Mouse (Mus musculus) adrenal gland, adult 8-10 months (tissue): ENCODE measurements around the gene Tgm7. TPM values are rescaled to one million over a fixed set of nuclear protein-coding genes. Genes with fewer than 3 reads are reported as not detected.

ENCODE experiments used
- DNase-seq: peaks from one replicate; pipeline ENCODE4 v3.0.0; 2022
- total RNA-seq, 4 experiments: library from RNA; stranded (reverse); gene quantifications; 2 replicates each; pipeline ENCODE4 v1.2.4; 2022

The Tgm7 gene
- total RNA-seq, 4 experiments from 2014 or later, result 0.31 TPM; not detected in 3

DNA sequence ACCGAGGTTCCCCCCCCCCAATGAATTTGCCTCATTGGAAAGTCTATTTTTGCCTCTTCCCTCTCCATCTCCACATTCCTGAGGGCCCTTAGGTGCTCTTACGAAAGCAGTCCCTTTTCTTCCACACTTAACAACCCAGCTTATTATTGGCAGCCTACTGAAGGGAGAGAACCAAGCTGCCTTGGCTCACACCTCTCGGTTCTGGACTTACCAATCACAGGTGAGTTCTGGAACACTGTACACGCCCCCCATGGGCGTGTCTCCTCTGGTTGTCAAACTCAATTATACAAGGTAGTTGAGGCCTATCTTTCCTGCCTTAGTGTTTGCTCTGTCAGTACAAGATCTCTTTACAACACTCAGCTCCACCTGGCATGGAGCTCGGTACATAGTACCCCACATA lies 37.7 kb downstream of the Tgm7 start:
- no peak for DNase-seq

DNA sequence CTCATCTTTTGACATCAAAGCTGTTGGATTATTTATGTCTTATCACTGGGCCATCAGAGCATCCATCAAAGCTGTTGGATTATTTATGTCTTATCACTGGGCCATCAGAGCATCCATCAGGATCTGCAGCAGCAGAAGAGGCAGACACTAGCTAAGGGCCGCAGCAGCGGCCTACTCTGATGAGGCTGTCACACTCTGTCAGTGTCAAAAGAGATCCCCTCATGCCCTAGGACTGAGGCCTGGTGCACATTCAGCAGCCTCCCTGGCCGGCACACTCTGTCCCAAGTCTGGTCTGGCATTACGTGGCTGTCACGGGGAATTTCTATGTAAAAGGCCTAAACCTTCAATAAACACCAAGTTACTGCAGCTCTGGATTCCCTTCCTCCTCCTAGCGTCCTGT lies 40.1 kb downstream of the Tgm7 start:
- no peak for DNase-seq

DNA sequence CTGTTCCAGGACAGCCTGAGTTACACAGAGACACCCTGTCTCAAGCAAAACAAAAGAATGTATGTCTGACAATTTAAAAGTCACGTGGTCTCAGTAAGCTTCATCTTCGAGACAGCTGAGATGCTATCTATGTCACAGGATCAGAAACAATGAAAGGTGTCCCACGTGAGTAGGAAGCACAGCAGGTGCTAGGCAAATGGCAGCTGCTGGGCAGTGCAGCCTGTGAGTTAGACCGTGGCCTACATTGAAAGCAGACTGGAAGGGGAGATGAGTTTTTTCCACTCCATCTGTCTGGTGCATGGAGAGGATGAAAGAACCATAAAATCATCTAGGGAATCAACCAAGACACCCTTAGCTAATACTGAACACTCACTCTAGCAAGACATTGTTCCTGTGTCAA lies 42.5 kb downstream of the Tgm7 start:
- DNase-seq, result no peak

DNA sequence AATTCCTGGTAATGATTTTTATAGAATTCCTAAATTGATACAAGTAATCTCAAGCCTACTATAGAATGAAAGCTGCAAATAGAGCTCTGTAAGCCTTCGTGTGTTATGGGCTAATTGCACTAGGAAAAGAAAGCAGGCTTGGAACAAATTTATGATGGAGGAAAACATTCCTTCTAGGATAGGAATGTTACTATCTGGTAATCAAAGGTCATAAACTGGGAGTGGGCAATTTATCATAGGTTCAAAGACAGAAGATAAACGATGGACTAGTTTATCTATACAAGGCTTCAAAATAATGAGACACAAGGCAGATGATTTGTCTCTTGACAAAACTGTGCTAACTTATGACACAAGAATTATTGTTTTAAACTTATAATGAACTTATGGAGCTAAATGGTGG lies 48.3 kb downstream of the Tgm7 start:
- DNase-seq, result no peak

DNA sequence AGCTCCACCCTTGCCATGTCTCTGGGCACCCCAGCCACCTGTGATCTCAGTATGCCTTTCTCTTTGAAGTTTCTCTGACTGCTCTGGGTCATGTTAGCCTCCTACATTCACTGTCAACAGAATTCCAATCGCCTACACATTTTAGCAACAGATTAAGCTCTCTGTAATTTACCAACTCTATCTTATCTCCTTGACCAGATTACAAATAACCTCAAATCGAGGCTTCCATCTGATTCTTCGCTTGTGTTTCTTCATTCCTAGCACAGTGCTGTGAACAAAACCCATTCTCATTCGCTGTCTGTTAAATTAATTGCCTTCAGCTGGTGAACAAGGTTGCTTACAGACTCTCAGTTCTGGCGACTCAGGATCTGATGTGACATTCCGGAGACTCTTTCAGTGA lies 51.6 kb downstream of the Tgm7 start:
- DNase-seq, result no peak

DNA sequence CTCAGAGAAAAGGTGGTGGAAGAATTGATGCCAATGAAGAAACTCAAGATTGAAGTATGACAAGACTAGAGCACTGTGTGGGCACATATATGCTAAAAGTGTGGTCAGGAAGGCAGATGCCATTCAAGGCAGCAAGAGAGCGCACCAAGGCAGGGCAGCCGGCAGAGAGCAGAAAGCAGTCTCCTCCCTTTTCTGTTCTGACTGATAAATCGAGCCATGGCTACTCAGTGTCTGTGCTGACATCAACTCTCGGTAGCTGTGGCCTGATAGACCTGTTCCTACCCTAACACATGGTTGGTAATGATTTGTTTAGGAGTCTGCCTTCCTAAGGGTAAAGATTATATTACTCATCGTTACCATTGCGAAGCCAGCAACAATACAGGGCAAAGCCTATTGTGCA lies 53.7 kb downstream of the Tgm7 start:
- DNase-seq, result no peak

DNA sequence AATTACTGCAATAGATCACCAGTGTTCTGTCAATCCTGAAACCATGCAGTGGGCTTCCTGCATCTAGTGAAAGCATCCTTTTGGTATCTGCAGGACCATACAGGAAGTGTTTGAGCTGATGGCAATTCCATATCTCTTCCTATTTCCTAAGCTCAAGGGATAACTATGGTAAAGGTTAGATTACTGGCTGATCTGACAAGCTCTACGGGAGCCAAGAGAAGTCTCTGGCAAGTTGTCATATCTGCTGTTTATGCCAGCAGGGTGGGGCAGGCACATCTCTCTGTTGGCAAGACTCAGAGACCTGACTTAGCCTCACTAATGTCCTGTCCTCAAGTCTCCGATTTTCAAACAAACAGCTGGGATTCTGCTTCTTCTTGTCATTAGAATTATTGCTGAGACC lies 55.5 kb downstream of the Tgm7 start:
- DNase-seq, result no peak

DNA sequence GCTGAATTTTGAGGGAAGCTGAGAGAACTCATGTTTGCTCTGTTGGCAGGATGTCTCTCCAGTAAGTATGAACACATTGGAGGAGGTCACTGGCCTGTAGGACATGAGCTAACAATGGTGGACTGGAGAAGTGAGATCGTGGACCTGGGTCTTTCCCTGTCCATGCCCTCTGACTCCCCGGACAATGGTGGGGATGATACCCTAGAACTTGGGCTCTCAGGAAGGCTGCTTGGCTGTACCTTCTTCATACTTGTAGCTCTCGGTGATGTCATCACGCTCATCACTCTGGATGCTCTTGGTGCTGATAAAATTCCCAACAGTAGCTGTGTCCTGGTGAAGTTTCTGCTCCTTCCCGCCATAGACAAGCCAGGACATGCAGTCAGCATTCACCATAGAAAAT lies 57.4 kb downstream of the Tgm7 start:
- no peak for DNase-seq

DNA sequence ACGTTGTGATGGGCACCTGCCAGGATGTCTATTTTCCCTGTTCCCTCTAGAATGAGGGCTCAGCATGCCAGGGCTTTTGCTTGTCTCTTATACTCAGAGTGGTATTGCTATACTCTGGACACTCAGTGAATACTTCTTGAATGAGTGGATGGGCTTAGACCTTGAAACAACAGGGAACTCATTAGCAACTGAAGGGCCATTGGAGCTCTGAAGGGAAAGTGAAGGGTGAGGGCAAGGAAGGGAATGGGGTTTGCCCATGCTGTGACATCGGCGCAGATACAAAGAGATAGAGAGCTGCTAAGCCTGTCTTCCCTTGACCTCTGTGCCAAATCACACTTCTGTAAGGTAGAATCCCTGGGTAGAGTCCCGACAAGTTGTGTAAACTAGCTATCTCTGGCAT lies 63.9 kb downstream of the Tgm7 start:
- DNase-seq, result no peak

Other genes with a start within 250 kb of the Tgm7 start
- 10 to 100 TPM; 32.3 to 48.7 (median 42.6) TPM for gene Ubr1, start 139.1 kb downstream of the Tgm7 start, total RNA-seq
- gene Tmem62, start 132.8 kb downstream of the Tgm7 start, total RNA-seq, result 10 to 100 TPM in 3 of 4 experiments, 1 to 10 TPM in 1; 9.7 to 25.4 (median 21.2) TPM
- gene Ccndbp1, start 101.4 kb downstream of the Tgm7 start, total RNA-seq, result 10 to 100 TPM; 51.5 to 62.7 (median 55.9) TPM
- under 1 TPM in 1 of 4 experiments, not detected in 3; 0.58 TPM for gene Epb42, start 72.7 kb downstream of the Tgm7 start, total RNA-seq
- gene Tgm5, start 24.0 kb downstream of the Tgm7 start, total RNA-seq, result under 1 TPM in 2 of 4 experiments, not detected in 2; 0.12 TPM
- gene Adal, start 30.6 kb upstream of the Tgm7 start, total RNA-seq, result 10 to 100 TPM; 20.0 to 26.3 (median 25.4) TPM
- gene Lcmt2, start 30.9 kb upstream of the Tgm7 start, total RNA-seq, result 10 to 100 TPM in 3 of 4 experiments, 1 to 10 TPM in 1; 9.3 to 11.4 (median 11.2) TPM
- 10 to 100 TPM; 43.8 to 53.2 (median 44.6) TPM for gene Tubgcp4, start 60.9 kb upstream of the Tgm7 start, total RNA-seq
- gene Zscan29, start 61.3 kb upstream of the Tgm7 start, total RNA-seq, result 10 to 100 TPM; 16.8 to 19.6 (median 18.6) TPM
- 100 to 1,000 TPM in 1 of 4 experiments, 10 to 100 TPM in 3; 81.3 to 124 (median 91.5) TPM for gene Trp53bp1, start 161.6 kb upstream of the Tgm7 start, total RNA-seq
- 10 to 100 TPM; 10.4 to 17.5 (median 12.5) TPM for gene Map1a, start 179.8 kb upstream of the Tgm7 start, total RNA-seq
- gene Ppip5k1, start 245.6 kb upstream of the Tgm7 start, total RNA-seq, result 10 to 100 TPM; 46.6 to 69.1 (median 53.0) TPM
- 10 to 100 TPM in 3 of 4 experiments, 1 to 10 TPM in 1; 9.9 to 15.5 (median 12.2) TPM for gene Ckmt1, start 247.9 kb upstream of the Tgm7 start, total RNA-seq